Mouse (Mus musculus) spleen, postnatal 14 days (tissue): Measurements from ENCODE around the gene Znhit1.

ENCODE experiments used
- DNase-seq, 2 experiments: peaks; one replicate each; pipeline ENCODE4 v3.0.0; 2021 to 2022; ENCODE audit warnings: low spot score in 2 of 2

The Znhit1 gene

DNA sequence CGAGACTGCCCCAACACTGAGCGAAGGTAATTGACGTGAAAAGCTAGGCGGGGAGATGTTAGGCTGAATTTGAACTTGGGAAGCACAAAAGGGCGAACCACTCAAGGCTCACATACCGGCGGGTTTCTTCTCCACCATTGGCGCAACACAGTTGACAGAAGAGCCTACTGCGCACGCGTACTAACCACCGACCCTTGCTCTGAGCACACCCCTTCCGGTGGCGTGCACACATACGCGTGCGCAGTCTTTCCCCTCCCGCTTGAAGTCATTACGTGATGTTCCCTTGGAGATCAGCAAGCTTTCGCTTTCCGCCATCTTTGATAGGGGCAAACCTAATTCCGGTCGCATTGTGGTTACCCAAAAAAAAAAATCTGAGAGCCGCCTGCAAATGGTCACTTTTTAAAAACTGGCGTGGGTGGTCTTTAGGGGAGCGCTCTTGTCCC, 1.1 kb downstream of the Znhit1 start, which contains the start of gene Plod3:
Gene Plod3 (plus strand): TSS at position 325 of the 443 bp plus-strand sequence.
- DNase-seq: peak; percentile 89 to 93

DNA sequence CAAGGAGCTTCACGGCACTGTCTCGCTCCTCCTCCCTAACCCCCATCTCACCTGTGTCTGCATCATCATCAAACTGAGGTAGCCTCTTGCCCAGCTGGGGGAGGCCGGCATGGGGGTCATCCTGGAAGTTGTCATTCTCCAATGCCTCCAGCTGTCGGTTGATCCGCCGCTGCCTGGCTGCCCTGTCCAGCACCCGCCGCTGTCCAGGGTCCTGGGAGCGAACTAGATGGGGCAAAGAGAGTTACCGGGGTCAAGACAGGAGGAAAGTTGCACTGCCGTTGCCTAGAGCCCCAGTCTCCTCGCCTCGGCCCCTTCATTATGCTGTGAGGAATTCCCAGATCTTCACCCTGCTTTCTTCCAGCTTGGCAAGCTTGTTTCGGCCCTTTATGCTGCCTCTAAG, 3.0 kb downstream of the Znhit1 start:
- DNase-seq: no peak

DNA sequence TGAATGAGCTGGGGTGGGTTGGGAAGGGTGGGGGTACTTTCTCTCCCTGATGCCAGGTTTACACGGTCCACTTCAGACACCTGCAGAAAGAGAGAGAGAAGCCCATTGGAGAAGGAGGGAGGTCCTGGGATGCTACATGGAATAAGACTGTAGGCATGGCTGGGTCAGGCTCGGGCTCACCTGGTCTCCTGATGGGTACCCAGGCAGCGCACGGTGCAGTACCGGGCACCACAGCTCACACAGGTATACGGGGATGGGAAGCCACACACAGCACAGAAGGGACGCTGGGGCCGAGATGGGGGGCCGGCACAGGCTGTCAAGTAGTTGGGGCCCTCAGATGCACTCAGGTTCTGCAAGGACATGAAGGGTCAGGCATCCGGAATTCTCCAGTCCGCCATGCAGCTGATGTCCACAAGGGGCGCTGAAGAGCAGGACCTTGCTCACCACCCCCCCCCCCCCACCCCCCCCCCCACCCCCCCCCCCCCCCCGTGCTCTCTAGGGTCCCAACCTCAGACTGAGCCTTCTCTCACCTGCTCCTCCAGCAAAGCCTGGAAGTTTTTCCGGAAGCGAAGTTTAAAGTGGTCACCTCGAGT, 5.4 kb downstream of the Znhit1 start:
- DNase-seq: peak in 1 of 2 experiments; percentile 46

DNA sequence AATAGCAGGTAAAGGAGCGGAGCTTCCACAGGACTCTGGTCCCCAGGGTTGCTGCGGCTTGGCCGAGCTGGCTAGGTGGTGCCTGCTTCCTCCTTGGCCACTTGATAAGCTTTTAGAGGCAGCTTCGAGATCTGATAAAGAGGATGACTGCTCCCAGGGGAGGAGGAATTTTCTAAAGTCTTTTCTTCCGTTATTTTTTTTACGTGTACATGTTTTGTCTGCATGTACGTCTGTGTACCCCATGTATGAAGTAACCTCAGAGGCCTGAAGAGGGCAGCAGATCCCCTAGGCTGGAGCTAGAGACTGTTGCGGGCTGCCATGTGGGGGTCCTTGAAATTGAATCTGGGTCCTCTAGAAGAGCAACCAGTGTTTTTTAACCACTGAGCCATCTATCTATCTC, 6.8 kb downstream of the Znhit1 start:
- DNase-seq: no peak

DNA sequence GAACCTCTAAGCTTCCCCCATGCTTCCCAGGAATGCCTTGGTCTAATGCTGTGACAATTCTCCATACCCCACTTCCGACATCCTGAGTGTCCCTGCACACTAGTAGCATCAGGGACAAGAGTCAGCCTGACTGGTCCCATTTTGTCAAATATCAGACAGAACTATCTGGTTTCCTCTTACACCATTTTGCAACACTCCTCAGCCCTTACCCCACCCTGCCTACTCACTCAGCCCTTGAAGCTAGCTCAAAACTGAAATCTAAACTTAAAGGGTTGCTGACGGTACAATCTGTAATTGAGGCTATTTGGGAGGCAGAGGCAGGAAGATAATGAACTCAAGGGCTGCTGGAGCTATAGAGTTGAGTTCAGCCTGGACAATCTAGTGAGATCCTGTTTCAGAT, 8.1 kb downstream of the Znhit1 start:
- no peak for DNase-seq

DNA sequence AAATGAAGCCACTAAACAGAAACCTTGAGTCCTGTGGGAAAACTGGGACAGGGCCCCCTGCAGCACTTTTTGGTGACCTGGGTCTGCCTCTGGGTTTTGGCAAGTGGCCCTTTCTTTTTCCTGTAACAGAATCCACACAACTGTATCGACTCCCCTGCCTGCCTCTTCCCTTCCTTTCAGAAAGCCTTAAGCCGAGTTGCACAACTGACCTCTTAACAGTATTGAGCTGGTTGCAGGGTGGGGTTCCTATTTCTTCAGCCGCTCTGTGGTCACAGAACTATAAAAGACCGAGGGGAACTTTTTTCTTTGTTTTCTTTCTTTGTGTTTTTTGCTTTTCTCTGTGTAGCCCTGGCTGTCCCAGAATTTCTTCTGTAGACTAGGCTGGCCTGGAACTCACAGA, 10.1 kb downstream of the Znhit1 start:
- DNase-seq: no peak

DNA sequence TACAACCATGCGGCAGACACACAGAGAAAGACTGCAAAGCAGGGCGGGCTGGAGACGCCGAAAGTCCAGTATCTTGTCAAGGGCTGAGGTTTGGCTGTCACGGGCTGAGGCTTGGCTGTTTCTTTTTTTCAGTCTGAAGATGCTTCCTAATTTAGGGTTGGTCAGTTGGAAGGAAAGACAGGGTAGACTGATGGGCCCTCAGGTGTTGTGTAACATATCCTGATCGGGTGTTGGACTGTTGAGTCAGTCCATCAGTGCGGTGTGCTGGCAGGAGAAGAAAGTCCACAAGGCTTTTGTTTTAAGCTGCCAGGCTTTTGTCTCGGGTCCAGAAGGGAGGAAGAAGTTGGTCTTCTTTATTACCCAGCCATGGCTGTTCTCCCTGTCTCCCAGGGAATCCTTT, 14.2 kb downstream of the Znhit1 start:
- DNase-seq: no peak

DNA sequence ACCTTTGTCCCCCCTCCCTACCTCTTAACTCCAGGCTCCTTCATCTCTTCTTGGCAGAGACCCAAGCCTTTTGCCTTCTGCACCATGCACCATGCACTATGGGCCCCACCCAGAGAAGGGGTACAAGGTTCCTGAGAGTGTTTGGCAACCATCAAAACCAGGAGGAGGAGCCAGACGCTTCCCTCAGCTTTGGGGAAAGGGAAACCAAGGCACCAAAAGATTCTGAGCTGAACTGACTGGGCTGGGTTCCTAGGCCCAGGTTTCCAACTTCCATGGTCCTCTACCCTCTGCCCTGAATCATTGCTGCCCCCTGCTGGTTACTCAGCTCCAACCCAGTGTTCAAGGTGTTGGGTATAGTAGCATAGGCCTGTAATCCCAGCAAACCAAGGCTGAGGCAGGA, 17.1 kb downstream of the Znhit1 start:
- DNase-seq: peak; percentile 52 to 77

DNA sequence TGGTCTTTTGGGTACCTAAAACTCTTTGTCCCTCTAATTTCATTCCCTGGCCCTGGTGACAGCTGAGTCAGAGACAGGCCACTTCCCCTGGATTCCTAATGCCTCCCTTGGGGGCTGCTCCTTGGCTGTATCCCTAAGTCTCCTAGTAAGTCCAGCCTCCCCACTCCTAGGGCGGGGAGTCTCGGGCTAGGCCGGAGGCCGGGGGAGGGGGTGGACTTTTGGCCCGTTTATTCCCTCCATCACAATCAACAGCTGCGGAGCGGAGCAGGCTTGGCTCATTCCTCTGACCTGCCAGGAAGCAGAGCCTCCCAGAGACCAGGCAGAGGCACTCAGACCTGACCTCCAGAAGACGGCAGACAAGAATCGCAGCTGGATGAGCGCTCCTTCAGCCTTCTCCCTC, 20.2 kb downstream of the Znhit1 start:
- DNase-seq: no peak

DNA sequence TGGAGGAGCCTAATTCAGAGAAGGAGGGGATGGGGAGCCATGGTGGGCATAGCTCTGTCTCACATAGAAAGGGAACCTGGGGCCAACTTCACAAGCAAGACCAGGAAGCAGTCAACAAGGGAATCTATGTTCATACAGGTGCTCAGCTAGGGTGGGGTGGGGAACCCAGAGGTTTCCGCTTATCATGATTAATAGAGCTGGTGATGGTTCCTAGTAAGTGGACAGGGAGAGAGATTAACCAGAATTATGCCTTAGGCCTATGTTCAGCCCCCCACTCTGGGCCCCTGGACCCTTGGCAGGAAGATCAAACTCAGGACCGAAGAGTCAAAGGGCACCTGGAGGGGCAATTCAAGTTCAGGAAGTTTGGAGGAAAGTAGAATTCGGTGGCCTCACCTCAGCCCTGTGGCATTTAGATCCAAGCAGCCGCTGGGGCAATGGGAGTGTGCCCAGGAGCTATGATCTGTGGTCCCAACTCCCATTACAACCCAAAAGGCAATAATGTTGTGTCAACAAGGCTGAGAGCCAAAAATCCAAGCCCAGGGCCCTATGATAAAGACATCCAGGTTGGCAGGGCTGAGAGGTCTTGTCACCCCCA, 20.9 kb downstream of the Znhit1 start:
- no peak for DNase-seq

DNA sequence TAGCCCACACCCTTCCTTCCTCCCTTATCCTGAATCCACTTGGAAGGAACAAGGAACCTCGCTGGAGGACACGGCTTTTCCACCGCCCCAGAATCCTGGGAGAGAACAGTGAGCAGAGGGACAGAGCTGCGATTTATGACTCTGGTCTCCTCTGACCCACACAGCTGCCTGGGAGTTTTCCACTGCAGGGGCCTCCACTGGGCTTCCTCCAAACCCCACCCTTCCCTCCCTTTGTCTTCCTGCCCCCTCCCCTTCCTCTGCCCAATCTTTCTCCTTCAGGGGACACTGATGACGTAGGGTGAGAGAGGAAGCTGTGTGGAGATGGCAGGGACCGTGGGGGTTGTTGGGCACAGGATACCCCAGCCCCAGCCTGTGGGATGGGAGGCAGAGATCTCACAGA, 21.5 kb downstream of the Znhit1 start, which contains the start of gene Cldn15:
Gene Cldn15 (plus strand): TSS at position 286 of the 400 bp plus-strand sequence.
- no peak for DNase-seq

DNA sequence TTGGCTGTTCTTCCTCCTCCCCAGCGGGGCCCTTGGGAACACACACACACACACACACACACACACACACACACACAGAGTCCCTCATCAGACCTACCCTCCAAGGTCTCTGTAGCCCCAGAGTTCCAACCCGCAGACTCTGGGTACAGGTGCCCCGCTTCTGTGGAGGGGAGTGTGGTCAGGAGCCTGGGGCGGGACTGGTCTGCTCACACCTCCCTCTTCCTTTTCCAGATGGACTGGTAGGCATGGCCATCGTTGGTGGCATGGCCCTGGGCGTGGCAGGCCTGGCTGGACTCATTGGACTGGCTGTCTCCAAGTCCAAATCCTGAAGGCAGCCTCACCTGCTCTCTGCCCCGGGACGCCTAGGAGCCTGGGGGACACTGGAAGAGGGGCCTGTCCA, 22.1 kb downstream of the Znhit1 start:
- no peak for DNase-seq

DNA sequence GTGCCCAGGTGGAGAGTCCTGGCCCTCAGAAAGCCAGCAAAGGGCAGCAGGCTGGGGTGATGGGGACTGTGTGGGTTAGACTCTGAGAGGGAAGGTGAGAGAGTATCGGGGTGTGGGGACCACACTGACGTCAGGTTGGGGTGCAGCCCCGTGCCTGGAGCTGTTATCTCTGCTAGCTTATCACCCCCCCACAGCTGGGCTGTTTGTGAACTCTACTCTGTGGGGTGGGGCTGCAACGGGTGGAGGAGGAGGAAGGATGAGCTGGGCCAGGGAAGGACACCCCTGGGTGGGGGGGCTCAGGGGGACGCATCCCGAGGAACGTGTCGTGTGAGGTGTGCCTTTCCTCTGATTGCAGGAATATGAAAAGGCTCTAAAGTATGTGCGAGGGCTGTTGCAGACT, 22.6 kb downstream of the Znhit1 start:
- peak; percentile 35 to 41 for DNase-seq

DNA sequence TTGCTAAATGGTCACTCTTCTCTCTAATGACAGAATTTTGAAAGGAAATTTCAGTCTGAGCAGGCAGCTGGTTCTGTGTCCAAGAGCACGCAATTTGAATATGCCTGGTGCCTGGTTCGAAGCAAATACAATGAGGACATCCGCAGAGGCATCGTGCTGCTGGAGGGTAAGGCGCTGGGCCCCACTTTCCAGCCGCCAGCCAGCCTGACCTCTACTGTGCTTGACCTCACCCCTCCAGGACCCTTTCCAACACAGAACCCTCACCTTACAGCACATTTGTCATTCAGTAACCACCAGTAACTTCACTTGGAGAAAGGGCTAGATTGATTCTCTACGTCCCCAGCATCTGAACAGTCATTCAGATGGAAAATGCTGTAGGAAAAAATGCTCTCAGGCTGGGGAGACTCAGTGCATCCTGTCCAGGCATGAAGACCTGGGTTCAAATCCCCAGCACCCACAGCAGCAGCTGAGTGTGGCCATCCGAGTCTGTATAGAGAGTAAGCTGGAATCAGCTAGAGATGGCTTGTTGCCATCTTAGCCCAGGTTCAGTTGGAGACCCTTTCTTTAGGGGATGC, 24.8 kb downstream of the Znhit1 start:
- DNase-seq: no peak

DNA sequence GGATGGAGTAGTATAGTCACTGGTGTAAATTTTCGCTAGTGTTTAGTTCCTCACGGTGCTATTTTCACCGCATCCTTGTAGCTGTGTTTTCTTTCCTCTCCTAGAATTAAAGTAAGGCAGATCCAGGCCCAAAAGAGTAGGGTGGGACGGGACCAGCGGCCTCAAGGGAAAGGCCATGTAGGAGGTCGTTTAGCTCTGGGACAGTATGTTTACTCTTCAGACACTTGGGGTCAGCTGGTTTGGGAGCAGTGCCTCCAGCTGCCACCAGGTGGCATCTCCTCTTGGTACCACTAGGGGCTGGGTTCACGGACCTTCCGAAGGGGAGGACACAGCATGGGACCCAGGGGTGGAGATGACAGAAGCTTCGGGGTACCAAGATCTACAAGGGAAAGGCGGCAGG, 25.3 kb downstream of the Znhit1 start:
- DNase-seq: peak; percentile 75 to 86

DNA sequence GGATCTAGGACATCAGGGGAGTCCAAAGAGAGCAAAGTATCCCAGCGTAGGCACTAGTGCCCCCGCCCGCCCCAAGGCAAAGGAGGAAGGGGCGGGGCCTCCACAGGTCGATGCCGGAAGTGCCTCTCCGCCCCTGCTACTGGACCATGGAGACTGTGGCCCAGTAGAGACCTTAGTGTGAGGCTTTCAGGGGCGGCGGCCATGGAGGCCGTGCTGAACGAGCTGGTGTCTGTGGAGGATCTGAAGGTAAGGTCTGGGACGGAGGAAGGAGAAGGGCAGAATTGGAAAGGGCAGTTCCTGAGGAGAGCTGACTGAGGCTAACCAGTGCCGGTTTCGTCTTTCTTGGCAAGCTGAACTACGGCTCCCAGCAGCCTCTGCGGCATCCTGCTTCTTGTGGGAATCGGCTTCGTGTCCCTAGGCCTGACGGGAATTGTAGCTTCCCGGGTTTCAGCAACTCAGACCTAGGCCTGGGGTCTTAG, 25.8 kb downstream of the Znhit1 start:
- DNase-seq: peak; percentile 71 to 84

DNA sequence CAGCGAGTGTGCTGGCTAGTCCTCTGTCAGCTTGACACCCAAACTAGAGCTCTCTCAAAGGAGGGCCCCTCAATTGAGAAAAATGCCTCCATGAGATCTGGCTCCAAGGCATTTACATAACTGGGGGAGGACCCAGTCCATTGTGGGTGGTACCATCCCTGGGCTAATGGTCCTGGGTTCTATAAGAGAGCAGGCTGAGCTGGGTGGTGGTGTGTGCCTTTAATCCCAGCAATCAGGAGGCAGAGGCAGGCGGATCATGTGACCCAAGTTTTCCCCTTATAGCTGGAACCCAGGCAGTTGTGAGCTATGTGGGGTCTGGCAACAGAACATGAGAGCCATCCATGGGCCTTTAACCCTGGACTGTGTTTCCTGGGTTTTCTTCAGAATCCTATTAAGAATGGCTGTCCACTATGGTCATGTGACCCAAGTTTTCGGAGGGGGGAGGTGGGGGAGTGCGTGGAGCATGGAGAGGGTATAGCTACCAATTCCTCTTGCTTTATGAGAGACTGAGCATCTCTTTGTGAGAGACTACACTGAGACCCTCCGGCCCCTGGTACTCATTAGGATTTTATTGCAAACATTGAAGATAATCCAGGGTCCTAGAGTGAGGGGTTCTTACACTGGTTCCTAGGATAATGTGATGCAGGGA, 26.4 kb downstream of the Znhit1 start:
- no peak for DNase-seq

DNA sequence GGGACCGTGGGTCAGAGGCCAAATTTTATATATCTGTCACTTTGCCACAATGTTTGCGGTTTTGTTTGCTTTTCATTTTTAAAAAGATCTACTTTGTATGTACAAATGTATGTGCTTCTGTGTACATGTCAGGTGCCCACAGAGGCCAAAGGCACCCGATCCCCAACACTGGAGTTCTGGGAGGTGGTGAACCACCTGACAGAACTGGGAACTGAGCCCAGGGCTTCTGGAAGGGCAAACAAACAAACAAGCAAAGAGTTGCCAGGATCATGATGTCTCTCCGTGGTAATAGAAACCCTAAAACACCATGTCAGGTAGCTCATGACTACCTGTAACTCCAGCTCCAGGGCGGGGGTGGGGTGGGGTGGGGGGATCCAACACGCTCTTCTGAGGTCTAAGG, 27.8 kb downstream of the Znhit1 start:
- DNase-seq: no peak

DNA sequence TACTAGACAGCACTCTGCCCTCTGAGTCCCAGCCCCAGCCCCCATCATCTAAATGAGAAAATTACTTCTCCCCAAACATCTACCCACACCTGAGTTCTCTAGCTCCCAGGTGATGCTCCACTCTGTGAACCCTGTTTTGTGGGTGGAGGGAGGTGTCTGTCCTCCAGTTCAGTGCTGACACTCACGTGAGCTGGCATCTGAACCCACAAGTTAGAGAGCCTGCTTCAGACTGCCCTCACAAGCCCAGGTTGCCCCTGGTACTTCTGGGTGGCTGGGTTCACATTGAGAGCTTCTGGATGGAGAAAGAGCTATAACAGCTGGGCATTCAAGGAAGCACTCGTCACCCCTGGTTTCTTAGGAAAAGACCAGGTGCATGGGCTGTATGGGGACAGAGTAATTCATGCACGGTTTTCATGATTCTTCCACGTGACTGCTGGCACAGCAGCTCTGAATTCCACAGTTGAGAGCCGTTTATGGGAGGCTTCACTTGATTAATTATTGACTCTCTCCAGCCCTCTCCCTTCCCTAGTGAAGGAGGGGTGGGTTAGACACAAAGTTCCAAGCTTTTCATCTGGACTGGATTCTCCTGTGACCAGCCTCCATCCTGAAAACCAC, 28.7 kb downstream of the Znhit1 start:
- DNase-seq: no peak

DNA sequence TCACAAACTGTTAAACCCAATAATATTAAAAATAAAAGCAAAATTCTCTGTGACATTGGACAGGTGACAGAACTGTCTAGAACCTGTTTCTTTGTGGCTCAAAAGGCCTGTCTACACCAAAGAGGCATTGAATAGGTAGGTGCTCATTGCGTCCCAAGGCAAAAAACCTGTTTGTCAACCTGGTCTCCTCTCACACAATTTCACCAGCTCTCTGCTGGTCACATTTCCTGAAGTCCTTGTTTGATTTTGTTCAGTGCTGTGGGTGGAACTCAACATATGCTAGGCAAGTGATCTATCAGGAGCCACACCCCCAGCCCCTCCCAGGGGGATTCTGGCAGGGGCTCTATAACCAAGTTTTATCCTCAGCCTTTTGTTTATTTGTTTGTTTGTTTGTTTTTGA, 30.6 kb downstream of the Znhit1 start:
- no peak for DNase-seq

DNA sequence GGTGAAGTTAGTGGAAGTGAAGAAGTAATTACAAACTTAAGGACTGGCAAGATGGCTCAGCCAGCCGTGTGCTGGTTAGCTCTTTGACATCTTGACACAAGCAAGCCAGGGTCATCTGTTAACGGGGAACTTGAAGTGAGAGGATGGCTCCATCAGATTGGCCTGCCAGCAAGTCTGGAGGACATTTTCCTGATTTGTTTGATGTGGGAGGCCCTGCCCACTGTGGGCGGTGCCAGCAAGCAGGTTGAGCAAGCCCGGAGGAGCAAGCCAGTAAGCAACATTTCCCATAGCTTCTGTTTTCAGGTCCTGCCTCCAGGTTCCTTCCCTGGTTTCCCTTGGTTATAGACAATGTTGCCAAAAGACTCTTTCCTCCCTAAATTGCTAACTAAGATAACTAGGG, 32.2 kb downstream of the Znhit1 start:
- DNase-seq: no peak

DNA sequence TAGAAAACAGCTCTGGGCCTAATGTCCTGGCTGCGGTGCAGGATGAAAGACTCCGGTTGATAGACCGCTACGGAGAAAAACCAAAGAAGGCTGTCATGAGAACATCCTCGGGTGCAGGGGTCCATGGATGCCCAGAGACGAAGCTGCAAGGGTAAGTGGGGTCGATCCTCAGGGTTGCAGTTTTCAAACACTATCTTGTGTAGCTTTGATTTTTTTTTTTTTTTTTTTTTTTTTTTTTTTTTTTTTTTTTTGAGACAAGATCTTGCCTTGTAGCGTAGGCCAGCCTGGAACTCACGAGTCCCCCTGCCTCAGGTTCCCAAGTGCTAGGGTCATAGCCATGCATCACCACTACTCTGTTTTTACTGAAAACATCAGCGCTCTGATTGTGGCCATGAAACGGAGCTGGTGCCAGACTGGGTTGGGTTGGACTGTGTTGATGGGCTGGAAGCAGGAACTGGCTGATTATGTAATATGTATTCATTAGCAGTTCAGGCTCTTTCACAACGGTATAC, 34.3 kb downstream of the Znhit1 start:
- no peak for DNase-seq
